Mouse (Mus musculus): ENCODE measurements around the gene Cavin2.

Gene Cavin2

DNA sequence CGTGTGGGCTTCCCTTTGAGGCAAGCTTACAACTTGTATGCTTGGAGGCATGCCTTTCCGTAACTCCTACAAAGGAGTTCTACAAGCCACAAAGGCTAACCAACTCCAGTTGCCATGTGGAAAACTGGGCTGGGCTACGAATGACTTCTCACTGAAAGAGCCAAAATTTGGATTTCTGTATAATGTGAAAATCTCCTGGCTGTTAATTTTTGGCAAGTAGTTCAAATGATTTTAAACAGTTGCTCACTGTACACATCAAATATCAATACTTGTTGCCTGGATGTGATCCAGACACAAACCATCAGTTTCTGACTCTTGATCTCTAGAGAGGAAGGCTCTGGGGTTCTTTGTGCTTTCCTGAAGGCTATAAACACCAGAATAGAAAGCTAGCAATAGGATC lies 18.1 kb downstream of the Cavin2 start:
- no peak for DNase-seq (ENCODE audit: low spot score in 2 of 2)

DNA sequence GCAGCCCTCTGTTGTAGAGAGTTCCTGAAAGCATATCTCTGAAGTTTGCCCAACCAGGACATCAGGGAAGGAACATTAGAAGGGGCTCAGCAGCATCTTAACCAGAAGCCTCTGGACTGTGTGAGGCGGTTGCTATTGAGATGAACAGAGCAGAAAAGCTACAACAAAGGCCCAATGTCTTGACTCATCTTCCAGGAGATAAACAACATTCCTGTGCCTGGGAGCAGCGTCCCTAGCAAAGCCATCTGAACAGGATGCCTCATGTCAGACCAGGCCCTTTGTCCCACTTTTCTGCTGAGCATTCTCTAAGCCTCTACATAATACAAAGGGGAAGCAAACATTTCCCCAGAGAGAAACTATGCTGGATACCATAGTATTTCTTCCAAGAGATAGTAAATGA lies 26.6 kb downstream of the Cavin2 start:
- no peak for DNase-seq (ENCODE audit: low spot score in 2 of 2)

DNA sequence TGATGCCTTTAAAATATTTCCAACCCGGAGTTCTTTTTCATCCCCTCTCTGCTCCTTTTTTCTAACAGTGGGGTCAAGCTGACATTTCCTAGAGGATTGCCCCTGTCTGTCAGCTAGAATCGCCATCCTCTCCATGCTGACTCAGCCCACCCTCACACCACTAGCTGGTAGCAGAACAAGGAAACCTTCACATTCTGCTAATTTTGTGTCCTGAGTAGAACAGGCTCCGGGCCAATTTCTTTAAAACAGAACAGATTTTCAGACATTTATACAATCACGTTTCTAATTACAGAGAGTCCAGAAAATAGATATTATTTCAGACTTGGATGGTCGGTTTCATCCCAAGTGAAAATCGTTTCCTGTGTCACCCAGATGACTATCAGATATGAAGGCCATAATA lies 34.6 kb downstream of the Cavin2 start:
- no peak for DNase-seq (ENCODE audit: low spot score in 2 of 2)

DNA sequence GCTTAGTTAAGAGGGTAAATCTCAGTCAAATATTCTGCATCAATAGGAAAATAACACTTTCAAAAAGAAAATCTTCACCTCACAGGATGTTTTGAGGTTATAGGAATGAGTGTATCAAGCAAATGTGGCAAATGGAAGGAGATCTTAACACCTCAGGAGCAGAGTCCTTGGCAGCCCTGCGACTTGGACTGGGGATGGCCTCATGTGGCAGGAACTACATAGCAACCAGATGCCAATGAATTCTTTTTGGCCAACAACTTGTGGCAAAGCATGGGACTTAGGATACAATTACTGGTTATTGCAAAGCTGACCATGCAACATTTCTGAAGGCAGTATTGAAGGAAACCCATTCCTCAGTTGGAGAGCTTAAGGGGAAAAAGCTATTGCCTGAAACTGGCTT lies 39.6 kb downstream of the Cavin2 start:
- no peak for DNase-seq (ENCODE audit: low spot score in 2 of 2)

DNA sequence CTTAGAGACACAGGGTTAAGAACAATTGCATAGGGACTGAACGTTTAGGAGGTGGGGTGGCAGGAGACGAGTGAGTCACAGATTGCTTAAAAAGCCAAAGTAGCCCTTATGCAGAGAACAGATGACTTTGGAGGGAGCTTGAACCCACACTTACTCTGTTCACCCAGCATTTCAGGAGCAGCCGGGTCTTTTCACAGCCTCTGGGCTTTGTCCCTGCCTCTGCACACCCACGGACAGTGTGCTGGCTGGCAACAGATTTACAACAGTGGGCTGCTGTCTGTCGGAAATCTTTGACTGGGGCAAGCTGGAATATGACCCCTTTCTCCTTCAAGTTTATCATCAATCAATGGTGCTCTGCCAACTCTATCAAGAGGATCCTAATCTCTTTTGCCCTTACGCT lies 44.1 kb downstream of the Cavin2 start:
- peak; percentile 8 to 18 for DNase-seq (ENCODE audit: low spot score in 2 of 2)

DNA sequence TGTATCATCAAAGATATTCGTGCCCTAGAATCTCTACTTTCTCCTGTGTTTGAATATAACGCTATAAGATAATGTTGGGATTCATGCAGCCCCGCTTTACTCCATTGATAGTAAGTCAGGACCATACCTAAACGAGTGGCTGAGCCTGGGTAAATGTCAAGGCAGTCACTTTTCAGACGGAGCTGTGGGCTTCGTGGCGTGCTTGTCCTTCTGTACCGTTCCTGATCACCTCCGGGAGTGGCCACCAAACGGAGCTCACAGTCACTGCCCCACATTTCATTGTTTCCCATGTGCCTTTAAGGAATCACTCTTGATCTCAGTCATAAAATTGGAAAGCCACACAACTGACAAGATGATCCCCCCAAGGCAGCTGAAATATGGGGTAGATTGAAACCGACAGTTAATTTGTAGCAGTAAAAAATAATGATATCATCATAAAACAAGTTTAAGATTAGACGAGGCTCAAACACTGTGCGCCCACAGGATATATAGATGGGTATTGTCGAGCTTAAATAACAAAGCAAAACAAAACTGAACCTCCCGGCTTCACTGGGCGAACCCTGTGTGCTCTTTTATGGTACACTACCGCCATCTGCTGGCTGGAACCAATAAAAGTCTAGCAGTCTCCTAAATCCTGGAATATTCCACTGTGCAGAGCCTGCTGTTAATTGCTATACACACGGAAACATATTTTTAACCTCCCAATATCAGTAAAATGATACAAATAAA lies 44.8 kb downstream of the Cavin2 start:
- peak; percentile 60 to 83 for DNase-seq (ENCODE audit: low spot score in 2 of 2)

DNA sequence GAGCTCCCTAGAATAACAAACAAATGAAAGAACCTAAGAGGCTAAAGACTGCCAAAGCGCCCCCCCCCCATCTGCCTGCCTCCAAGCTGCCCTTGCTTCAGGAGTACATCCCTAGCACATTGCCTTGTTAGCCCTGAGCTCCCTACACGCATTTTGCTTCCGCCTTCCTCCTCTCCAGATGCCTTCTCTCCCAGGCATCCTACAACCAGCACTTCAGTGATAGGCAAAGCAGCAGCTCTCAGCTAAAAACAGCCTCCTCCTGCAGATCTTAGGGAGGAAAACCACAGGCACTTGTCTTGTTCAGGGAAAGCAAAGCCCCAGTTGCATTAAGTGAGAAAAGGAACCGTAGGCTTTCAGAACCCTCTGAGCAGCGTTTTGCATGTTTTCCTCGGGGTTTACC lies 45.4 kb downstream of the Cavin2 start:
- no peak for DNase-seq (ENCODE audit: low spot score in 2 of 2)

DNA sequence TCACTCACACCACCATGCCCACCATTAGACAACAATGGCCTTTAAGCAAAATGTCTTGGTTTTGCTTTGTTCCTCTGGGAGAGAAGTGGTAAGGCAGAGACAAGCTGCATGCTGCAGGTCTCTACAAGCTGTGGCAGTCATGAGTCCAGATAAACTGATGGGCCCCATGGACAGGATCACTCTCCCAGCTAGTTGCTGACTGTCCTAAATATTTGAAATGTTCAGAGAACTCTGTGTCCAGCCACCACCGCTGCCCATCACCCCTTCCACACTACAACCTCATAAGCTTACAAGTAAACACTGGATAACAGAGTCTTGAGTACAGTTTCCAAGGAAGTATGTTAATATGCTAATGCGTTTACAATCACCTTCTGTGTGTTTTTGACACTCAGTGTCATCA lies 46.2 kb downstream of the Cavin2 start:
- DNase-seq (ENCODE audit: low spot score in 2 of 2), result no peak

DNA sequence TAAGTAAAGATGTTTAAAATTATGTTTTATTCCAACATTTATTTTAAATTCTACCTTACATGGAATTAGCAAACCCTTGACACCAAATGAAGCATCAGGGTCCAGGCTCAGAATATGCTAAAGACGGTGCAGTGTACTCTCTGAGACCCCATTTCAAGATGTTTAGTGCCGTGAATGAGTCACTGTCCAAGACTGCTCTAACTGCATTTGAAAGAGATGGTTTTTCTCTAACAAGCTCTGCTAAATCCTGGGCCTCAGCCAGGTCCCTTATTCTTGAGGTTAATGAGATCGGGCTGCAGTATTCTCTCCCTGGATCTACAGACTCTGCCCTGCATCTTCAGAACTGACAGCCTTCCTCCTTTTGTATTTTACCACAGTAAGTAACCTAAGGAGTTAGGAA lies 55.2 kb downstream of the Cavin2 start:
- DNase-seq (ENCODE audit: low spot score in 2 of 2), result no peak

DNA sequence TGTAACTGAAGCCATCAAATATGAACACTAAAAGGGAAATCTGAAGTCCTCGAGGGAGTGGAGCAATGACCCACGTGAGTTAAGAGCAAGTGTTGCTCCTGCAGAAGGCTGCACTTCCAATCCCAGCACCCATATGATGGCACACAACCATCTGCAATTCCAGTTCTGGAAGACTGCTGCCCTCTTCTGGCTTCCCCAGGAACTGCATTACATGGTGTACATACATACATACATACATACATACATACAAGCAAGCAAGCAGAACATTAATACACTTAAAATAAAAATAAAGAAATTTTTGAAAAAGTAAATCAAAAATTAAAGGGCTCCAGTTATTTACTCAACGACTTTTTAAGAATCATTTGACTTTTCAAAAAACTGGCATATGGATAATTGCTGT lies 58.7 kb downstream of the Cavin2 start:
- DNase-seq (ENCODE audit: low spot score in 2 of 2), result no peak

DNA sequence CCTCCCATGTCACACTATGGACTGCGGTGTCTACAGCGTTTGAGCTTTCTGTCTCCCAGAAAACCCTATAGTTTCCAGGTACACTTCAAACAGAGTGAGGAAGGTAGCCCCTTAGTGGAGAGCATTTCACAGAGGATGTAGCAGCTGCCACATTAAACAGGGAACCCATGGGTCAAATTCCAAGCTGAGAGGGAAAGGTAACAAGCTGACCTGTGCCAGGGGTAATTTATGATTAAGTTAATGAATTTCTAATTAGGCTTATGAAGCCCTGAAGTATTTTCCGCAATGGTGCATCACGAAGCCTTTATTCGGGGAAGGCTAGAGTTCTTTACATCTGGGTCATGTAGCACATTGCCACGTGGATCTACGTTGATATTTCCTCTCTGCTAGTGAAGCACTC lies 59.7 kb downstream of the Cavin2 start:
- no peak for DNase-seq (ENCODE audit: low spot score in 2 of 2)

DNA sequence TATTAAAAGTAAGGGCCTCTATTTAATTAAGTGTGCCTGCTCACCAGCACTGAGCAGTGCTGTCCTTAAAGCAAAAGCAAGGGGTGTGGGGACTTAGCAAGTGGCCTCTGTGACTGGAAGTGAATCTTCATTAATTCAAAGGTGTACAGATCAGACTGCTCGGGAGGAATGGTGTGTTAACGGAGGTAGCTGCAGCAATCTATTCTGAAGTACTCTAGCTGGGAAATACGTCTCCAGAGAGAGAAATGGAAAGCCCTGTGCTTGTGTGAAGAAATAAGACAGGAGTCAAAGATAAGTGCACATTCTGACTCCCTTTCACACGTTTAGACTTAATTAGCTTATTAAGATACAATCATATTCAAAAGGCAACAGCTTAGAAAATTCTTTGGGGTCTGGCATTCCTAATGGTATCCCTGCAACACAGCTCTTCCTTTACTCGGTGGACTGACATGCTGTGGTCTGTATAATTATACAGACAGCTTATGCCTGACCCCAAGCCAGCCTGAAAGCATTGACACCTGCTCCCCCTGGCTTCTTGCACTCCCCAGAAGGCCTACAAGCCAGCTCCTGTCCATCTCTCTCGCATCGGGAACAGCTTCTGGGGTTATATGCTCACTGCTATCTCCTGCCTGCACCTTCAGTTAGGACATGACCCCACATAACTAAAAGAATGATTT lies 60.5 kb downstream of the Cavin2 start:
- no peak for DNase-seq (ENCODE audit: low spot score in 2 of 2)

Data from heart, adult 9 months (tissue).